Mouse (Mus musculus): Measurements from ENCODE around the gene Map2k6.

- TF ChIP-seq CTCF (IDR thresholded peaks at IDR 0.05; ENCODE audit: borderline replicate concordance, control insufficient read depth, extremely low read depth, insufficient read depth, low read length, poor library complexity) (no peak), POLR2A (IDR thresholded peaks at IDR 0.05; ENCODE audit: control insufficient read depth, extremely low read depth, insufficient read depth, low read length, poor library complexity) (no peak)
These were observed 26.5 kb upstream of the Map2k6 start for GRCm38 (mm10) chr11:110372266-110372954.
